Mouse (Mus musculus): Measurements from ENCODE around the gene Fcrl5. TPM values are rescaled to one million over a fixed set of nuclear protein-coding genes. Genes with fewer than 3 reads are reported as not detected.

The Fcrl5 gene
- 0.04 TPM in 1 of 2 replicates, not detected in the other for polyA plus RNA-seq (2012; rRNA removed; ENCODE audit: low replicate concordance)

DNA sequence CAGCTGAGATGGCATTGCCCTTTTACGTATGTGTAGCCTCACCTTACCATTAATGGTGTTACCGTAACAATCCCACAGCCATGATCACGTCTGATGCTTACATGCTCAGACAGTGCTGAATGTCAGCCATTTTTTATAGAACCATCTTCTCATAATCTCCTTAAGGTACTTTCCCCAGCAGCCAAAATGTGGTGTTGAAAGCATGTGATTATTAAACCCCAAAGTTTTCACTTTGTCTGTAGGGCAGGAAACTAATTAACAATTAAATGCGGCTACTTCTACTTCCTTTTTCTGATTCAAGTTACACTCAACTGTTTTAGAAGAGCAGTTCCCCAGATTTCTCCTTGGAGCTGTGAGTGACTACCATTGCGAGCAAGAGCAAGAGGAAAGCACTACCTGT lies at the start of gene Fcrl5:
Gene Fcrl5 (plus strand): TSS at position 295 of the 400 bp plus-strand sequence.

DNA sequence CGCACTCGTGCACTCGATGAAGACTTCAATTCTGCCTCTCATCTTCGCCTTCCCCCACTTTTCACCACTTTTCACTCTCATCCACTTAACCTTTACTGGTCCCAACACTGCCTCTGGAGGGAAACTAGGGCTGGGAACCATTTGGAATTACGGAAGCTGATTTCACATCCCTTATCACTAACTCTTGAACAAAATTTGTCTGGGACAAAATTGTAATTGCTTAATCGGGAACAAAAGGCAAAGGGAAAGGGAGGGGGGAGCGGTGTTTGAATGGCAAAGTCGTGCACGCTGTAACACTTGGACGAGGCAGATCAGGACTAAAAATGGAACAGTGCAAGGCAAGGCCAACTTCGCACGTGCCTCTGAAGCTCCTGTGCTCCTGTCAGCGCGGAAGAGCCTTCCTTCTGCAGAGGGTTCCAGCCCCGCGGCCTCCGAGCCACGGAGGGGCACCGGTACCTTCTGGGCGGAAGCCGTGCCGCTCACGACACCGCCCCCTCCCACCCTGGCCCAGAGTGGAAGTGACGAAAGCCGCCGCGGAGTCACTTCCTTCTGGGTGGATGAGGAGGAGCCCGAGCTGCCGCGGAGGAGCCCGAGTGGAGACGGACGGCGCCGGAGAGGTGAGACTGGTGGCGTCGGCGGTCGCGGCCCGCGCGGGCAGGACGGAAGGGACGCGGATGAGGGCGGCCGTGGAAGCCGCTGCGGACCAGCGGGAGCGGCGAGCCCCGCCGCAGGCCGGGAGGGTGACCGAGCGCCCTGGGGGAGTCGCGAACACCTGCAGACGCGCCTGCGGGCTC lies 89.7 kb downstream of the Fcrl5 start, which contains the start of gene Etv3:
Gene Etv3 (plus strand): TSS at position 365 of the 794 bp plus-strand sequence.

Other genes with a start within 250 kb of the Fcrl5 start
- gene Fcrls, start 172.0 kb upstream of the Fcrl5 start, polyA plus RNA-seq (2012; rRNA removed; ENCODE audit: low replicate concordance), result 0.62 and 1.5 TPM in 2 replicates
- gene Cd5l, start 77.9 kb upstream of the Fcrl5 start, polyA plus RNA-seq (2012; rRNA removed; ENCODE audit: low replicate concordance), result 0.16 TPM in 1 of 2 replicates, not detected in the other
- 0.22 and 0.94 TPM in 2 replicates for gene Fcrl1, start 59.4 kb upstream of the Fcrl5 start, polyA plus RNA-seq (2012; rRNA removed; ENCODE audit: low replicate concordance)
- gene Etv3, start 89.6 kb downstream of the Fcrl5 start, polyA plus RNA-seq (2012; rRNA removed; ENCODE audit: low replicate concordance), result 10.8 and 12.3 TPM in 2 replicates
- gene Arhgef11, start 181.8 kb downstream of the Fcrl5 start, polyA plus RNA-seq (2012; rRNA removed; ENCODE audit: low replicate concordance), result 22.3 and 23.9 TPM in 2 replicates

All from duodenum, adult 2 months (tissue).